Mouse (Mus musculus) stomach, postnatal 0 days (tissue): ENCODE measurements around the gene Mamld1. TPM values are rescaled to one million over a fixed set of nuclear protein-coding genes. Genes with fewer than 3 reads are reported as not detected.

Experiments
- ATAC-seq: fragments of 200-750 bp; cut with Nextera tagmentation; 2 replicates; pipeline ENCODE4 v1.8.0; 2017; ENCODE audit not compliant: low FRiP score, low TSS enrichment
- DNase-seq: peaks from one replicate; pipeline ENCODE4 v3.0.0-alpha.2; 2016; ENCODE audit warnings: low spot score
- H3K27ac ChIP-seq: fragments of 300-500 bp; sonication (generic); replicated peaks from 2 replicates; pipeline ENCODE4 v1.5.1; 2014; ENCODE audit warnings: mild to moderate bottlenecking, control low read depth
- H3K27me3 ChIP-seq: fragments of 300-500 bp; sonication (generic); 2 replicates; pipeline ENCODE4 v1.6.1; 2014; ENCODE audit warnings: low read length; ENCODE audit not compliant: control insufficient read depth, insufficient read depth
- H3K36me3 ChIP-seq: fragments of 300-500 bp; sonication (generic); 2 replicates; pipeline ENCODE4 v1.6.1; 2014; ENCODE audit warnings: low read length, mixed read lengths; ENCODE audit not compliant: control insufficient read depth, insufficient read depth
- H3K4me1 ChIP-seq: fragments of 300-500 bp; sonication (generic); replicated peaks from 2 replicates; pipeline ENCODE4 v1.6.1; 2014; ENCODE audit warnings: antibody characterized with exemption; ENCODE audit not compliant: control insufficient read depth, insufficient read depth
- H3K4me2 ChIP-seq: fragments of 300-500 bp; sonication (generic); replicated peaks from 2 replicates; pipeline ENCODE4 v1.6.1; 2014; ENCODE audit warnings: low read depth, mild to moderate bottlenecking, control low read depth, moderate library complexity
- H3K4me3 ChIP-seq: fragments of 300-500 bp; sonication (generic); 2 replicates; pipeline ENCODE4 v1.5.1; 2014; ENCODE audit warnings: low read depth, low read length, control low read depth
- H3K9ac ChIP-seq: fragments of 300-500 bp; sonication (generic); 2 replicates; pipeline ENCODE4 v1.6.1; 2014; ENCODE audit warnings: mild to moderate bottlenecking, low read length, control low read depth, mixed read lengths
- H3K9me3 ChIP-seq: fragments of 300-500 bp; sonication (generic); 2 replicates; pipeline ENCODE4 v1.6.1; 2016; ENCODE audit warnings: low read length; ENCODE audit not compliant: control insufficient read depth
- CTCF ChIP-seq: IDR thresholded peaks from 2 replicates; pipeline ENCODE4 v1.5.1; 2016; ENCODE audit warnings: antibody characterized with exemption, low read depth, mild to moderate bottlenecking, moderate library complexity
- EP300 ChIP-seq: optimal IDR thresholded peaks from 2 replicates; pipeline ENCODE3; 2016; ENCODE audit warnings: antibody characterized with exemption
- WGBS: fragments of 180-500 bp; shearing (Covaris S2); extraction: QIAGEN DNeasy Blood & Tissue Kit; methylation state at CpG from one replicate; pipeline ENCODE4 v1.1.7; 2014; 5-methylcytosine and 5-hydroxymethylcytosine counted together
- polyA plus RNA-seq: library from polyadenylated mRNA; unstranded; fragments of >200 nt; fragmentation: Nextera tagmentation; extraction: Ambion mirVana; gene quantifications from 2 replicates; pipeline ENCODE4 v1.2.1, GENCODE M21; 2015

Mamld1 gene
- polyA plus RNA-seq, 1 experiment from 2014 or later, result 1.0 TPM

DNA sequence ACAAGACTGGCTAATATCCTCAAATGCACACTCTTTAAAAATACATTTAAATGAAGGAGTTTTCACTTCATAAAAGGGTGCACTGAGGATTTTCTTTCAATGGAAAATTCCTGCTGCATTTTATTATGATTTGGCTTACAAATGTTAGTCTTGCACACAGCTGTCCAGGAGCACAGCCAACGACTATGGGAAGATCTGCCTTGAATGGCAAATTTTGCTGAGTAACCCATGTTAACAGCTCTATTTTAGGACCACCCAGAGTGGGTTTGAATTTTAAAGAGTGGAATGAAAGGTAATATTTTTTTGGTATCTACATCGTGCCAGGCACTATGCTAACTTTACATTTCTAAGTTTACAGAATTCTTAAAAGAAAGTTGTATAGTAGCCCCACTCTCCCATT, 60.3 kb downstream of the Mamld1 start:
- H3K27me3 ChIP-seq, result no peaks in the 10 kb centered on the region
- no peak overlapping the region for H3K9ac ChIP-seq
- TF ChIP-seq CTCF (no peak), EP300 (no peak)
- no peaks in the 10 kb centered on the region for H3K9me3 ChIP-seq
- H3K36me3 ChIP-seq, result no peaks in the 10 kb centered on the region
- WGBS, result 41% methylated on average over 2 of the region's 2 CpGs
- H3K4me3 ChIP-seq, result no peak overlapping the region
- ATAC-seq (no peak), DNase-seq (no peak)
- H3K4me2 ChIP-seq, result no peak overlapping the region
- no peaks in the 10 kb centered on the region for H3K4me1 ChIP-seq
- H3K27ac ChIP-seq, result no peak overlapping the region

DNA sequence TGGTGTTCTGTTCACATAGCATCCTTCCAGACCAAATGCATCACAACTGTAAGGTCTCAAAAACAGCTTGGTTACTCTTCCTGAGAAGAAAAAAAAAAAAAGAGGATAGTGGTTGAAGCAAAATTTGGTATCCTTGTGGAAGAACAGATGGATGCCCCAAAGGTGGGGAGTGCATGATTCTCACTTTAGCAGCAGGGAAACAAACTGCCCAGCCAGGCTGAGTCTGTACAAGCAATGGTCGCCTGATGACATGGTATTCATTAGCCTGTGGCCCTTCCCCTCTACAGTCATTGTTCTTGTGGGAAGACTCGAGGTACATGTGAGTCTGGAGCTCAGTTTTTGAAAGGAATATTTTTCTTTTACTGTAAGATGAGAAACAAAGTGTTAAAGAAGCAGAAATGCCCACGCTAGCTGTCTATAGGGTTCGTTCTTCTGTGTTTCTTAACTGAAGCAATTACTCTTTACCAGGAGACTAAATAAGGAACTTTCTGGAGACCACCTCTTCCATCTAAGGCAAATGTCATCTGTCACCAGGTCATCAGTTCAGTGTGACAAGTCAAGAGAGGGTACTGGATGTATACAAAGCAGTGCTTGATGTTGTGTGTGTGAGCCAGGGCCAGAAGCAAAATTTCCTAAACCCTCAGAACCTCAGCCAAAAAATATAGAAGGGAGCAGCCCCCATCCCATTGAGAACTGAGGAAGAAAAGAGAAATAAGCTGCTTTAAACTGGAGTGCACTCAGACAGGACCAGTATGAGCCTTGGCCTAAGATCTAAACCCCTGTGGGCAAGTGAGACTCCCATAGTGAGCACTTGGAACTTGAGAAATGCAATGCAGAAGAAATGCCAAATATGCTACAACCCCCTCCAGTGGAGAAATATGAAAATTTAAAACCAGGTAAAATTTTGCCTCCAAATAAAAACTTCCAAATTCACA, 72.6 kb downstream of the Mamld1 start:
- Histone ChIP-seq H3K27me3 (no peaks in the 10 kb centered on the region), H3K4me2 (no peak overlapping the region), H3K27ac (no peak overlapping the region), H3K36me3 (no peaks in the 10 kb centered on the region), H3K9ac (no peak overlapping the region), H3K4me3 (no peak overlapping the region), H3K9me3 (no peaks in the 10 kb centered on the region), H3K4me1 (no peaks in the 10 kb centered on the region)
- TF ChIP-seq EP300 (no peak), CTCF (0 out of 2 replicates have a peak, but pooled peaks have one; percentile 6)
- no peak for DNase-seq
- ATAC-seq, result no peak
- WGBS, result 69% methylated on average over 4 of the region's 4 CpGs

DNA sequence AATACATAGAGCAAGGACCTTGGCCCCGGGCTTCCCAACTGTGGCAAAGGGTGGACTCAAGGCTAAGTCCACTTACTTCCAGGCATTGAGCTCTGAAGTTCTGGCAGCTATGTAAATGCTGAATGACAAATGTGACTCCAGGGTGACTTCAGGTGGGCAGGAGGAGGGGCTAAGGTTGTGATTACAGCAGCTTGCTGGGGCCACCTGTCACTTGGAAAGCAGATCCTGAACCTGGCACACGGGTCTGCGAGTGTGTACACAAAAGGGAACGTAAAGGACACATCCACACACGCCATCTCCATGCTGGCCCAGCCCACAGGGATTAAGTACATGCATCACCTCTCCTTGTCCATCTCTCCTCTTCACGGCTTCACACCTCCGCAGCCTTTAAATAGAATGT, 75.0 kb downstream of the Mamld1 start:
- Histone ChIP-seq H3K9me3 (no peaks in the 10 kb centered on the region), H3K27ac (no peak overlapping the region), H3K36me3 (no peaks in the 10 kb centered on the region), H3K27me3 (no peaks in the 10 kb centered on the region), H3K4me2 (no peak overlapping the region), H3K4me3 (no peak overlapping the region), H3K4me1 (no peaks in the 10 kb centered on the region), H3K9ac (no peak overlapping the region)
- no peak for ATAC-seq
- no peak for DNase-seq
- WGBS, result 61% methylated on average over 7 of the region's 7 CpGs
- TF ChIP-seq EP300, result no peak
- TF ChIP-seq CTCF, result no peak

DNA sequence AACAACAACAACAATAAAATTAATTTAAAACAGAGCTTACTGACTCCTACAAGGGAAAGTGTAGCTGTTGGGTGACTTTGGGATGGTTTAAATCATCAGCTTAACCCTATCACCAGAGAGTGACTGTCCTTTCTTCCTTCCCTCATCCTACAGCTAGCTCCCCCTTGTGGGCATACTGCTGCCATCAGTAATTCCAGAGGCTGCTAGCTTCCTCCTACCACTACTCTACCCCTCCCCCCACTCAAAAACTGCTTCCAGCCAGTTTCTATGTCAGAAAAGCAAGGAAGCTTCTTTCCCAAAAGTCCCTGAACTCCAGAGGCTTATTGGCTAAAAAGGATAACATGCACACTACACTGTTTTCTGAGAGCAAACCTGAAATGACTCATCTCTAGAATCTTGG, 81.4 kb downstream of the Mamld1 start:
- peak; percentile 15 for DNase-seq
- Histone ChIP-seq H3K36me3 (no peaks in the 10 kb centered on the region), H3K9me3 (no peaks in the 10 kb centered on the region), H3K4me3 (no peak overlapping the region), H3K4me2 (no peak overlapping the region), H3K27me3 (no peaks in the 10 kb centered on the region), H3K27ac (no peak overlapping the region), H3K4me1 (no peaks in the 10 kb centered on the region), H3K9ac (no peak overlapping the region)
- TF ChIP-seq EP300 (no peak), CTCF (peak; percentile 57)
- no peak for ATAC-seq

DNA sequence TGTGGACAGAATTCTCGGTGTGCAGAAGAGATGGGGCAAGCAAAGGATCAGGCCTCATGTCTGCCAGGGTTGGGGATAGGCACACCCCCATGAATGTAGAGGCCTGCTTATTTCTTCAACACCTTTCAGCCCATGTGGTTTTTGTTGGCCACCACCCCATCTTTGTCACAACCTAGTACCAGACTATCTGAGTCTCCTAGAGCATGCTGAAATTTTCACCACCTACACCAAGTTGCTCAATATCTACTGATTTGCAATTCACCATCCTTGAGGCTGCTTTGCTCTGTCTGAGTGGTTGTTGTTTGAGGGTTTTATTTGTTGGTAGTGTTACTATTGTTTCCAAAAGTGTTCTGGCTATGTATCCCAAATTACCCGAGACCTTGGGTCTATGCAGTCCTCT, 91.3 kb downstream of the Mamld1 start:
- Histone ChIP-seq H3K9me3 (no peaks in the 10 kb centered on the region), H3K4me2 (no peak overlapping the region), H3K36me3 (no peaks in the 10 kb centered on the region), H3K27ac (no peak overlapping the region), H3K4me1 (no peaks in the 10 kb centered on the region), H3K27me3 (no peaks in the 10 kb centered on the region), H3K4me3 (no peak overlapping the region), H3K9ac (no peak overlapping the region)
- DNase-seq, result no peak
- no peak for TF ChIP-seq EP300
- TF ChIP-seq CTCF, result no peak
- ATAC-seq, result no peak
- WGBS, result 74% methylated on average over 2 of the region's 2 CpGs

DNA sequence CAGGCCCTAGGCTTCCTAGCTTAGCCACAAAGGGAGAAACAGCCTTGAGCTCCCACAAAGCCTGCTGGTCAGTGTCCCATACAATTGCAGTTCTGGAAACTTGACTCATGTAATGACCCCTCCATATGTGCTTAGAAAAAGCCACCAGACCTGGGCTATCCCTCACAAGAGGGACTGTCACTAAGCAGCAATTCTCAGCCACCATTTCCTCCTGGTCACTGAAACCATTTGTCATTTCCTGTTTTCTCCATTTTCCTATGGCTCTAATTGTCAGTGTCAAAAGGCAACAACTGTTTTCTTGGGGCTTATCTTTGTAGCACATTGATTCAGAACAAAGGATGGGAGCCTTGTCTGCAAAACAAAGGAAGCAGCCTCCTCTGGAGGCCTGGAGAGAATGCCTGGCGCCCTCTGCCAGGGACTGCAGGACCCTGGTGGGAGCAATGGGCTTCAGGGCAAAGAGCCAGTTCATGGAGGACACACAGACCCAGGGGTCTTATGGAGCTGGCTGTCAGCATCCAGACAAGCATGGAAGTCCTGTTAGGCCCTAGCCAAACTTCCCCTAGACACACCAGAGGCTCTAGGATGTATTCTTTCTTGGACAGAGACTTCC, 99.5 kb downstream of the Mamld1 start:
- no peak for DNase-seq
- Histone ChIP-seq H3K4me1 (no peaks in the 10 kb centered on the region), H3K4me2 (no peak overlapping the region), H3K9me3 (no peaks in the 10 kb centered on the region), H3K27me3 (no peaks in the 10 kb centered on the region), H3K27ac (no peak overlapping the region), H3K4me3 (no peak overlapping the region), H3K36me3 (no peaks in the 10 kb centered on the region), H3K9ac (no peak overlapping the region)
- TF ChIP-seq CTCF, result no peak
- no peak for TF ChIP-seq EP300
- 67% methylated on average over 1 of the region's 1 CpGs for WGBS
- ATAC-seq, result no peak
